Mouse (Mus musculus) ES-E14 (cell line): ENCODE results near the gene Nectin1. TPM values are rescaled to one million over a fixed set of nuclear protein-coding genes. Genes with fewer than 3 reads are reported as not detected.

Source experiments
- DNase-seq: peaks from one replicate; pipeline ENCODE4 v3.0.0-alpha.2; 2013; ENCODE audit warnings: low read depth, low spot score
- H3K27ac ChIP-seq: 2 replicates; pipeline ENCODE4 v1.5.1; 2012; ENCODE audit warnings: low read depth, mild to moderate bottlenecking, low read length, moderate library complexity, mixed read lengths; ENCODE audit not compliant: poor library complexity, insufficient read depth, severe bottlenecking
- H3K36me3 ChIP-seq: 2 replicates; pipeline ENCODE4 v1.6.1; 2012; ENCODE audit warnings: mild to moderate bottlenecking, low read length, moderate library complexity, mixed read lengths; ENCODE audit not compliant: control insufficient read depth, poor library complexity, insufficient read depth, severe bottlenecking
- H3K4me1 ChIP-seq, 2 experiments: fragments of 150-350 bp in 1 of 2; sonication (generic) in 1 of 2; 2 replicates each; pipeline ENCODE4 v1.6.1; 2012; ENCODE audit warnings: low read length in 2 of 2, mild to moderate bottlenecking in 1 of 2, mixed read lengths in 1 of 2; ENCODE audit not compliant: control insufficient read depth in 2 of 2, insufficient read depth in 2 of 2, poor library complexity in 1 of 2
- H3K4me3 ChIP-seq, 2 experiments: fragments of 150-350 bp in 1 of 2; sonication (generic) in 1 of 2; 2 replicates each; pipeline ENCODE4 v1.5.1; 2012; ENCODE audit warnings: low read length in 2 of 2, low read depth in 1 of 2, mild to moderate bottlenecking in 1 of 2, mixed read lengths in 1 of 2; ENCODE audit not compliant: insufficient read depth in 1 of 2, poor library complexity in 1 of 2, severe bottlenecking in 1 of 2
- H3K9ac ChIP-seq: 2 replicates; pipeline ENCODE4 v1.6.1; 2012; ENCODE audit warnings: low read depth, mild to moderate bottlenecking, low read length, mixed read lengths; ENCODE audit not compliant: poor library complexity, insufficient read depth, severe bottlenecking
- H3K9me3 ChIP-seq: fragments of 150-350 bp; sonication (generic); 2 replicates; pipeline ENCODE4 v1.6.1; 2012; ENCODE audit warnings: low read depth, mild to moderate bottlenecking, low read length; ENCODE audit not compliant: control insufficient read depth, insufficient read depth
- CHD2 ChIP-seq: IDR thresholded peaks from 2 replicates; pipeline ENCODE4 v1.6.1; 2014; ENCODE audit warnings: mild to moderate bottlenecking, low read depth, low read length, inconsistent platforms
- HCFC1 ChIP-seq: IDR thresholded peaks from 2 replicates; pipeline ENCODE4 v1.6.1; 2012; ENCODE audit warnings: low read length, inconsistent platforms, borderline replicate concordance; ENCODE audit not compliant: insufficient read depth
- MAFK ChIP-seq: IDR thresholded peaks from 2 replicates; pipeline ENCODE4 v1.6.1; 2014; ENCODE audit warnings: mild to moderate bottlenecking, low read depth, low read length, inconsistent platforms; ENCODE audit not compliant: insufficient read depth
- ZC3H11A ChIP-seq: IDR thresholded peaks from 2 replicates; pipeline ENCODE4 v1.6.1; 2012; ENCODE audit warnings: low read depth, mild to moderate bottlenecking, inconsistent platforms, low read length, borderline replicate concordance
- ZNF384 ChIP-seq: IDR thresholded peaks from 2 replicates; pipeline ENCODE4 v1.6.1; 2012; ENCODE audit warnings: low read depth, low read length, inconsistent platforms
- in situ Hi-C, 2 experiments: fragments of 600-800 bp; cut with MboI; formaldehyde crosslinking; loops; one replicate each; pipeline ENCODE4 v1.15.1; 2025; ENCODE audit warnings: low sequenced_read_pairs in 2 of 2, inconsistent platforms in 1 of 2; ENCODE audit not compliant: unreplicated experiment in 2 of 2
- total RNA-seq: library from RNA; depleted of rRNA; stranded (reverse); fragments of 300-350 nt; gene quantifications from 2 replicates; pipeline ENCODE4 v1.2.3, GENCODE M21; 2012

Nectin1 gene
- total RNA-seq, 1 experiment = 12.9 TPM

GRCm38 (mm10) chr9:43768779-43769178, 25.0 kb downstream of the Nectin1 start:
- Histone ChIP-seq H3K9ac (no peak overlapping the region), H3K27ac (no peak overlapping the region), H3K4me3 (no peak overlapping the region), H3K4me1 (peaks cover 5 to 26% of the 10 kb centered on the region in 2 experiments; a peak in 3 of 4 replicates), H3K9me3 (no peaks in the 10 kb centered on the region), H3K36me3 (no peaks in the 10 kb centered on the region; the same call in 1 of the 2 replicates)
- in situ Hi-C loops = no loop called here
- DNase-seq = no peak
- TF ChIP-seq MAFK = no peak
- no peak for TF ChIP-seq ZNF384
- TF ChIP-seq CHD2 = no peak
- no peak for TF ChIP-seq HCFC1
- no peak for TF ChIP-seq ZC3H11A

GRCm38 (mm10) chr9:43769228-43769627, 25.4 kb downstream of the Nectin1 start:
- in situ Hi-C loops = no loop called here
- DNase-seq = no peak
- no peak overlapping the region for H3K4me3 ChIP-seq
- no peak overlapping the region for H3K27ac ChIP-seq
- H3K9me3 ChIP-seq = no peaks in the 10 kb centered on the region
- H3K36me3 ChIP-seq = no peaks in the 10 kb centered on the region; the same call in 1 of the 2 replicates
- TF ChIP-seq ZNF384 (no peak), HCFC1 (no peak), ZC3H11A (no peak), MAFK (no peak), CHD2 (no peak)
- no peak overlapping the region for H3K9ac ChIP-seq
- peaks cover 5 to 28% of the 10 kb centered on the region in 2 experiments; a peak in 3 of 4 replicates for H3K4me1 ChIP-seq

GRCm38 (mm10) chr9:43769940-43770339, 26.2 kb downstream of the Nectin1 start:
- H3K36me3 ChIP-seq = no peaks in the 10 kb centered on the region; the same call in 1 of the 2 replicates
- in situ Hi-C loops = no loop called here
- H3K4me3 ChIP-seq = no peak overlapping the region
- H3K9me3 ChIP-seq = no peaks in the 10 kb centered on the region
- TF ChIP-seq ZC3H11A (no peak), CHD2 (no peak), ZNF384 (no peak), HCFC1 (no peak), MAFK (no peak)
- H3K4me1 ChIP-seq = peaks cover 3 to 29% of the 10 kb centered on the region in 2 experiments; a peak in 3 of 4 replicates
- no peak overlapping the region for H3K27ac ChIP-seq
- H3K9ac ChIP-seq = no peak overlapping the region
- no peak for DNase-seq

GRCm38 (mm10) chr9:43771041-43771440, 27.3 kb downstream of the Nectin1 start:
- peaks cover 3 to 19% of the 10 kb centered on the region in 2 experiments; a peak in 3 of 4 replicates for H3K4me1 ChIP-seq
- TF ChIP-seq HCFC1 (no peak), CHD2 (no peak), ZC3H11A (no peak), ZNF384 (no peak), MAFK (no peak)

GRCm38 (mm10) chr9:43772460-43772859, 28.7 kb downstream of the Nectin1 start:
- peaks cover 3 to 23% of the 10 kb centered on the region in 2 experiments; a peak in 3 of 4 replicates for H3K4me1 ChIP-seq
- in situ Hi-C loops = no loop called here
- no peaks in the 10 kb centered on the region for H3K9me3 ChIP-seq
- DNase-seq = no peak
- H3K9ac ChIP-seq = no peak overlapping the region
- H3K36me3 ChIP-seq = no peaks in the 10 kb centered on the region; the same call in 1 of the 2 replicates
- no peak overlapping the region for H3K27ac ChIP-seq
- TF ChIP-seq ZC3H11A (no peak), CHD2 (no peak), MAFK (no peak), ZNF384 (no peak), HCFC1 (no peak)
- H3K4me3 ChIP-seq = no peak overlapping the region

More at GRCm38 (mm10) chr9:43771041-43771440, 27.3 kb downstream of the Nectin1 start:
- H3K4me3 ChIP-seq = no peak overlapping the region
- H3K36me3 ChIP-seq = no peaks in the 10 kb centered on the region; the same call in 1 of the 2 replicates
- no peak overlapping the region for H3K27ac ChIP-seq
- no peaks in the 10 kb centered on the region for H3K9me3 ChIP-seq
- in situ Hi-C loops = no loop called here
- no peak for DNase-seq
- H3K9ac ChIP-seq = no peak overlapping the region
